Mouse (Mus musculus): ENCODE data around the gene Dip2c.
A peak's percentile ranks its signal among the peaks of the same experiment; 100 is the strongest.

Gene Dip2c

DNA sequence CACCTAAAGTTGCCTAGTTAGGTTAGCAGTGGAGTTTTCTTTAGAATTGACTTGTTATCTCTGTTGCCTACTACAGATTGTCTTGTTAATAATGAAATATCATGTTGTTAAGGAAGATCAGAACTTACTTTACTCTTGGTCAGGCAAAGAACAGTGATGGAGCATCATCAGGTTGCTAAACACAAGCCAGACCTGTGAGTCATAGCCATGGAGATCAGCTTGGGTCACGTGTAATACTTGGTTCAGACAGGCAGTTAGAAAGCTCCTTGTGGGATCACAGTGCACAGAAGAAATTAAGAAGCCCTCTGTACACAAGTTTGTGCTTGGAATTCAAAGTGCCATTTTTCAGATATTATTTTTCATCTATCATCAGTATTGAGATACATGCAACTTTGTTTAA is 48.9 kb downstream of the Dip2c start:
- DNase-seq (ENCODE audit: inconsistent age in 2 of 2, low spot score in 1 of 2): peak in 1 of 2 experiments; percentile 54

DNA sequence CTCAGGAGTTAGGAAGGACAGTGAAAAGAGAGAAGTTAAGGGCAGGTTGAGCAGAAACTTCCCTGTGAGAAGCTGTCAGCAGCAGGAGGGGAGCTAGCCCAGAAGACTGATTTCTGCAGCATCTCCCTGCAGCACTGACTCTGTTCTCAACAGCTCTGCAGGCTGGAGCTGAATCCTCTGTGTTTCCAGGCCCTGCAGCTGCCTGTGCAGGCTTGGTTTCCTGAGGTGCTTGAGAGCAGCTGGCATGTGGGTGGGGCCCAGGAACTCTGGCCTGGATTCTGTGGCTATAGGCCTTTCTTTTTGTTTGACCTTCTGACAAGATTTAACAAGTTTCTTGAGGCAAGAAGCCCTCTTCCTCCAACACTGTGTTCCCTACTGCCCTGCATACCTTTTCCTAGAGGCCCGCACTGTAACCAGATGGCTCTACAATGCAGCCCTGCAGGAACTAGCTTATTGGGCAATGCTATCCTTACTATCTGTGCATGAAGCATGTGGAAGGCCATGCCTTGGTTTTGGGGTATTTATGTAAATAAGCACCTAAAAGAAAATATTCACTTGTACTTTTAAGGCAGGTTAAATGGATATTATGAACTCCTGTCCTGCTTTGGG is 53.1 kb downstream of the Dip2c start:
- DNase-seq (ENCODE audit: inconsistent age in 2 of 2, low spot score in 1 of 2): no peak

GRCm38 (mm10) chr13:9333187-9333586 is 56.9 kb downstream of the Dip2c start:
- DNase-seq (ENCODE audit: inconsistent age in 2 of 2, low spot score in 1 of 2): no peak

- no peak for DNase-seq (ENCODE audit: inconsistent age in 2 of 2, low spot score in 1 of 2)
Observed at GRCm38 (mm10) chr13:9340293-9340692, 64.0 kb downstream of the Dip2c start.

DNA sequence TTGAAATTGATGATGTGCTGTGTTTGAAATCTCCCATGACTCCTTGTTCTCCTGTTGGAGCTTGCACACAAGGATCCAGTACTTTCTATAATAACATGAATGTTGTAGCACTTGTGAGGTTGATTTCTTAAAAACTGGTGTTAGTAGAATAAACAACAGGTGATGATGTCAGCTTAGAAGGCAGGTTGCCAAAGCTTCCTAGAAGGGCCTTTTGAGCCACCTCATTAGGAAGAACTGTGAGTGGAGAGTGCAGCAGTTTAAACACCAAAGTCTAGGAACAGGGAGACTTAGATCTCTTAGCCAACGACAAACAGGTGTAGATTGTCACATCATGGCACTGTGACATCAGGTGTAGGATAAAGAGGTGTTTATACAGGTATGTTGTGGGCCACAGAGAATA is 66.4 kb downstream of the Dip2c start:
- DNase-seq (ENCODE audit: inconsistent age in 2 of 2, low spot score in 1 of 2): no peak

DNA sequence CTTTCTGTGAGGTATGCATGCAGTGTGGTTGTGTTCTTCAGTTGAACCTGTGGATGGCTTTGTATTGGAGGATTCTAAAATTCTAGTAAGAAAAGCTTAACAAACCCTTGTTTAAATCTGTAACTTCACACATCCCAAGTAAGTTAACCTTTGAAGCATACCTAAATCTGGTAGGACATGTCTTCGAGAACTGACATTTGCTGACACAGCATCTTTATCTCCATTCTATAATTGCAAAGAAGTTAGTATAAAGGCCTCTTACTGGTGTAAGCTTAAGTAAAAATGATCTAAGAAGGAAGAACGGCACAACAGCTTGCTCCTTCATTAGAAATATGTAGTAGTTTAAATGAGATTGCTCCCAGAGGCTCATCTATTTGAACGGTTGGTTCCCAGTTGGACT is 71.1 kb downstream of the Dip2c start:
- DNase-seq (ENCODE audit: inconsistent age in 2 of 2, low spot score in 1 of 2): no peak

GRCm38 (mm10) chr13:9350670-9351069 is 74.3 kb downstream of the Dip2c start:
- peak in 1 of 2 experiments; percentile 58 for DNase-seq (ENCODE audit: inconsistent age in 2 of 2, low spot score in 1 of 2)

- no peak for DNase-seq (ENCODE audit: inconsistent age in 2 of 2, low spot score in 1 of 2)
Observed at GRCm38 (mm10) chr13:9353890-9354289, 77.6 kb downstream of the Dip2c start.

DNA sequence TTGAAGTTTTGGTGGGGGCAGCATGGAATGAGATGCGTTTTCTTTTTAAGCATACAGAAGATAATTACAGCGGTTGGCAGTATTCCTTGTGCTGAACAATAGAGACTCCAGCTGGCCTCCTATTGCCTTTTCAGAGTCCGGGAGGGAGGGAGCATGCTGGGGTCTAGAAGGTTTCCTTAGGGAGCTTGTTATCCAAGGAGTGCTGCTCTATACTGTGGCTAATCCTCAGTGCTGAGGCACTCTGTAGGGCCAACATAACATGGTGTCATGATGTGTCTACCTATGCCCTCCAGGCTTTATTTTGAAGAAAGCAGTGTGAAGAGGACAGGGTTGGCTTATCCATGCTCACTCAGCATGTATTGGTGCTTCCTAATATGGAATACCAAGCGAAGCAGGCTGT is 79.0 kb downstream of the Dip2c start:
- no peak for DNase-seq (ENCODE audit: inconsistent age in 2 of 2, low spot score in 1 of 2)

DNA sequence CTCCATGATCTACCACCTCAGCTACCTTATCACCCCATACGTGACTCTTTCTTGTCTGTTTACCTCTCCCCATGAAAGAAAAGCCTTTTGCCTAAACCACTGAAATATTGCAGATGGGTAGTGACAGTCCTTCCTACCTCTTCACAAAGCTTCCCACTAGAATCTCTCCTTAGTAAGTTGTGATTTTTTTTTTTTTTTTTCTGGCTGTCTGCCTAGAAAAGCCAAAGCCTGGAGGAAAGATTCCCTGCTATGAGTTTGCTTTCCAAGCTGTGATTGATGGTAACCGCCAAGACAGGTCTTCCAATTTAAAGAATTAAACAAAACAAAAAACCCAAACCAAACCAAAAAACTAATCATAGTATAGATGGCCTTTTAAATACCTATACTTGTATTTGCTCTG is 85.1 kb downstream of the Dip2c start:
- no peak for DNase-seq (ENCODE audit: inconsistent age in 2 of 2, low spot score in 1 of 2)

- DNase-seq (ENCODE audit: inconsistent age in 2 of 2, low spot score in 1 of 2): no peak
Observed at GRCm38 (mm10) chr13:9371387-9371786, 95.1 kb downstream of the Dip2c start.

- DNase-seq (ENCODE audit: inconsistent age in 2 of 2, low spot score in 1 of 2): no peak
Observed at GRCm38 (mm10) chr13:9377130-9377529, 100.8 kb downstream of the Dip2c start.

DNA sequence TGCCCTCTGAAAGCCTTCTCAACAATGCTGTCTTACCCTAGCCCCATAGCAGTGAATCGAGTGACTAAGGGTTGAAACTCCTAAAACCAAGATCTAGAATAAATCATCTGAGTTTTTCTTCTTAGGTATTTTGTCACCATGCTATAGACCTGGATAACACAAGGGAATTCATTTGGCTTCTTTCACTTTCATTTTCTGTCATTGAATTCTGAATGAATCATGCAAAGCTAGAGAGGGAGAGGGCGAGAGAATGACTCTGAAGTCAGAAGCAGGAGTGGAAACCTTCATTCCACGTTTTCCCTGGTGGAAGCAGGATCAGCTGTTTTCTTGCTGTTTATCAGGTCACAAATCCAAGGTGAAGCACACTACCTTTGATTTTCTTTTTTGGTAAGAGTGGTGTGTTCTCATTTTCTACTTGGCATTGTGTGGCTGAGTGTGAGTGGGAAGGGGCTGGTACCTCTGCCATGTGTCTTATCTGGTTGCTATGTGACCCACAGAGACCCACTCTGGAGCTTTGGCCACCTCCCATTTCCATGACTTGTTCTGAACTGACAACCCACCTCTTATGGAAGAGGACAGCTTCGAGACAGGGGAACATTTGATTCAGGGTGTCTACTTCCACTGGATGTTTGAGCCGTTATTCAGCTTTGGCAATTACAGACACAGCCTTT is 104.5 kb downstream of the Dip2c start:
- peak in 1 of 2 experiments; percentile 75 for DNase-seq (ENCODE audit: inconsistent age in 2 of 2, low spot score in 1 of 2)

DNA sequence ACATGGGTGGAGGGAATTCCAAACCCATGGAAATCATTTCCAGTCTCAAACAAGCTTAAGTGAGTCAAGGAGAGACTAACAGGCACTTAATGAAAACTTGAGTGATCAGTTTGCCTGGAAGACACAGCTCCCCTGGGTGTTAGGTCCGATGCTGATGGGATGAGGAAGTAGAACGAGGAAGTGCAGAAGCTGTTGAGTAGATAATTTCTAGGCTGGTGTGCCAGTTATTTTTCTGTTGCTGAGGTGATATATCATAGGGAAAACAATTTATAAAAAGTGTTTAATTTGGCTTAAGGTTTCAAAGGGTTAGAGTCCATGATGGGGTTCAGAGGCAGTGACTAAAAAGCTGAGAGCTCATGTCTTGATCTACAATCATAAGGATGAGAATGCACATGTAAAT is 111.7 kb downstream of the Dip2c start:
- DNase-seq (ENCODE audit: inconsistent age in 2 of 2, low spot score in 1 of 2): no peak

DNA sequence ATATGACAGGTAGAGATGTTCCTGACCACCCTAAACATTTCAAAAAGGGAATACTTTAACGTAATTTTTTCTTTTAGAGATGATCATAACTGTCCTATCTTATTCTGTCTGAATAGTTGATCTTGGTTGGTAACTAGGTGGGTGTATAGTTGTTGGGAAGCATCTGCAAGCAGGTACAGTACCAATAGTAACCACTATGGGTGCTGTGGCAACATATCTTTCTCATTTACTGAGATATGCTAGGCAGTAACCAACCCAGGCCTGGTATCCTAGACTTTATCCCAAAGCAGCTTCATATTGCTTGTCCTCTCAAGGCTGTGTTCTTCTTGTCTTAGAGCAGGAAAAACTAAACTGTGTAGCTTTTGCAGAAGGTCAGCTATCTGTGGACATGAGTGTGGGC is 113.0 kb downstream of the Dip2c start:
- no peak for DNase-seq (ENCODE audit: inconsistent age in 2 of 2, low spot score in 1 of 2)

- DNase-seq (ENCODE audit: inconsistent age in 2 of 2, low spot score in 1 of 2): peak in 1 of 2 experiments; percentile 80
Observed at GRCm38 (mm10) chr13:9390204-9390804, 114.0 kb downstream of the Dip2c start.

- no peak for DNase-seq (ENCODE audit: inconsistent age in 2 of 2, low spot score in 1 of 2)
Observed at GRCm38 (mm10) chr13:9393470-9393869, 117.1 kb downstream of the Dip2c start.

- DNase-seq (ENCODE audit: inconsistent age in 2 of 2, low spot score in 1 of 2): no peak
Observed at GRCm38 (mm10) chr13:9395286-9395685, 119.0 kb downstream of the Dip2c start.

DNA sequence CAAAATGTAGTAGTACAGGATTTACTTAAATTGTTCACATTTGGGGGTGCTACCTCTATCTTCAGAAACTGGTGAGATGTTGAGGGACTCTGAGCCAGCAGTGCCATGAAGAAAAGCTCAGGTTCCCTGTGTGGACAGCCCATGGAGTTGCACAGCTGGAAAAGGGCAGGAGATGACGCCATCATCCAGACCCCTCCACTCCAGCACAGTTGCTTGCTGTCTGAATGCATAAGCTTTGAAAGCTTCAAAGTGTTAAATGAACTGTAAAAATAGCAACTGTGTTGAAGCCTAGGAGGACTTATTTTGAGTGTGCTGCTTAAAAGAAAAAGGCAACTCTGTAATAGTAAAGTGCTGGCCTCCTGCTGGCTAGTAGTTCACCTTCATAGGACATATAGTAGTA is 122.5 kb downstream of the Dip2c start:
- no peak for DNase-seq (ENCODE audit: inconsistent age in 2 of 2, low spot score in 1 of 2)

- no peak for DNase-seq (ENCODE audit: inconsistent age in 2 of 2, low spot score in 1 of 2)
Observed at GRCm38 (mm10) chr13:9405399-9405798, 129.1 kb downstream of the Dip2c start.

GRCm38 (mm10) chr13:9408983-9409382 is 132.7 kb downstream of the Dip2c start:
- no peak for DNase-seq (ENCODE audit: inconsistent age in 2 of 2, low spot score in 1 of 2)

DNA sequence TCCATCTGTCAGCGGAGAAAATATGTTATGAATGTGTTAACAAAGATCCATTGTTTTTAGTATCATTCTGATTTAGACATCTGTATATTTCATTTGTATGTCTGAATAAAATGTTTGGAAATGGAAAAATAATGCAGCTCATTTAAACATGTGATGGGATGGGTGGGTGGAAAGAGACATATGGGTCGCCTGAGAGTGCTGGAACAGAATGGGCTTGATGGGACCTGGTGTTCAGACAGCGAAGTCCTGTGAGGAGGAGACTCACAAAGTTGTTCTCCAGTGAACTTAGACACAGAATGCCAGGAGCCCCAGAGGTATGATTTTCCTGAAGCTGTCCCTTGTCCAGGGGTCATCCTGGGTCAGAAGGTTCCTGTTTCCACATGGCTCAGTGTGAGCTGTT is 142.1 kb downstream of the Dip2c start:
- no peak for DNase-seq (ENCODE audit: inconsistent age in 2 of 2, low spot score in 1 of 2)

GRCm38 (mm10) chr13:9419213-9419612 is 142.9 kb downstream of the Dip2c start:
- DNase-seq (ENCODE audit: inconsistent age in 2 of 2, low spot score in 1 of 2): no peak
